Mouse (Mus musculus): ENCODE measurements around the gene Gm49776. TPM values are rescaled to one million over a fixed set of nuclear protein-coding genes. Genes with fewer than 3 reads are reported as not detected.

Gene Gm49776
- polyA plus RNA-seq, 1 experiment, result not detected

DNA sequence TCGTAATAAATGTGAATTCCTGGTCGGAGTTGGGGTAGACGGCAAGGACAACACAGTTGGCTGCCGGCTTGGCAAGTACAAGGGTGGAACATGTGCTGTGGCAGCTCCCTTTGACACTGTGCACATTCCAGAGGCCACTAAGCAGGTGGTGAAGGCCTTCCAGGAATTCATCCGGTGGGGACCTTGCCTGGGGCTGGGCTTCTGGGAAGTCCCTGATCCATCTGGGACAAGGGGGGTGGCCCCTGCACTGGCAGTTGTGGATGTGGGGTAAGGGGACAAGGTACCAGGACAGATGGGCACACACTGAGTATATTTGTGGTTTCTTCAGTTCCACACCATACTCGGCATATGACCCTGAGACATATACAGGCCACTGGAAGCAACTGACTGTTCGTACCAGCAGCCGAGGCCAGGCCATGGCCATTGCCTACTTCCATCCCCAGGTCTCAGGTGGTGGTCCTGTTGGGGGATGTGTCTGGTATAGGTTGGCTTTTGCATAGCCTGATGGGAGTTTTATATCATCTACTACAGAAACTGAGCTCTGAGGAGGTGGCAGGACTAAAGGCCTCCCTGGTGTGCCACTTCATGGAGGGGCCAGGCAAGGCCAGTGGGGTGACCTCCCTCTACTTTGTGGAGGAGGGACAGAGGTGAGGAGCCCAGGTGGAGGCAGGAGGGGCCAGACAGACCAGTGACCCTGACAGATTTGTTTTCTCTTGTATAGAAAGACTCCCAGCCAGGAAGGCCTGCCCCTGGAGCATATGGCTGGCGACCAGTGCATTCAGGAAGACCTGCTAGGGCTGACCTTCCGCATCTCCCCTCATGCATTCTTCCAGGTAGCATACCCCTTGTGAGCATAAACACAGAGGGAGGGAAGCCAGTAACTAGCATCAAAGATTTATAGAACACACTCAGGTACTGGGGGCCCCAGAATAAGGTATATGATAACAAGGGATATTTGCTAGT is 7.0 kb downstream of the Gm49776 start:
- no peak overlapping the region for H3K27ac ChIP-seq (ENCODE audit: insufficient read depth, low read length)
- H3K4me3 ChIP-seq (ENCODE audit: insufficient read depth, low read length), result no peak overlapping the region
- TF ChIP-seq POLR2A (IDR thresholded peaks at IDR 0.05; ENCODE audit: low read depth, low read length) (no peak), CTCF (IDR thresholded peaks at IDR 0.05; ENCODE audit: borderline replicate concordance, insufficient read depth, low read length) (no peak)
- peaks cover 9% of the 10 kb centered on the region; the same call in 1 of the 2 replicates for H3K4me1 ChIP-seq (ENCODE audit: control insufficient read depth, insufficient read depth, low read length)

DNA sequence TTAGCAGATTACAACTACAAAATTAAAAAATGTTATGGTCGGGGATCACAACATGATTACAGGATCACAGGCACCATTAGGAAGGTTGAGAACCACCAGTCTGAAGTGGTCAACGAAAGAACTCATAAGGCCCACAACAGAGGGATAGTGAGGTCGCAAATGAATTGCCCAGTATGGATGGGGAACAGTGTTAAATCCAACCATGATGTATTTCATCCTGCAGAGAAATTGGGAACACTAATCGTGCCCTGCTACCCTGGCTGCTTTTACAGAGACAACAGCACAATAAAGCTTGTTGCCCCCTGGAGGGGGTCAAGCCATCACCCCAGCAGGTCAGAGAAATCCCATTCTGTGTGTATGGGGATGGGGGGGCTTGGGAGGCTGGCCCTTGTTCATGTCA is 7.9 kb downstream of the Gm49776 start:
- peak overlapping the region; percentile 63 for H3K4me3 ChIP-seq (ENCODE audit: insufficient read depth, low read length)
- H3K4me1 ChIP-seq (ENCODE audit: control insufficient read depth, insufficient read depth, low read length), result peaks cover 9% of the 10 kb centered on the region; the same call in 1 of the 2 replicates
- TF ChIP-seq POLR2A (IDR thresholded peaks at IDR 0.05; ENCODE audit: low read depth, low read length), result no peak
- no peak for TF ChIP-seq CTCF (IDR thresholded peaks at IDR 0.05; ENCODE audit: borderline replicate concordance, insufficient read depth, low read length)
- no peak overlapping the region for H3K27ac ChIP-seq (ENCODE audit: insufficient read depth, low read length)

DNA sequence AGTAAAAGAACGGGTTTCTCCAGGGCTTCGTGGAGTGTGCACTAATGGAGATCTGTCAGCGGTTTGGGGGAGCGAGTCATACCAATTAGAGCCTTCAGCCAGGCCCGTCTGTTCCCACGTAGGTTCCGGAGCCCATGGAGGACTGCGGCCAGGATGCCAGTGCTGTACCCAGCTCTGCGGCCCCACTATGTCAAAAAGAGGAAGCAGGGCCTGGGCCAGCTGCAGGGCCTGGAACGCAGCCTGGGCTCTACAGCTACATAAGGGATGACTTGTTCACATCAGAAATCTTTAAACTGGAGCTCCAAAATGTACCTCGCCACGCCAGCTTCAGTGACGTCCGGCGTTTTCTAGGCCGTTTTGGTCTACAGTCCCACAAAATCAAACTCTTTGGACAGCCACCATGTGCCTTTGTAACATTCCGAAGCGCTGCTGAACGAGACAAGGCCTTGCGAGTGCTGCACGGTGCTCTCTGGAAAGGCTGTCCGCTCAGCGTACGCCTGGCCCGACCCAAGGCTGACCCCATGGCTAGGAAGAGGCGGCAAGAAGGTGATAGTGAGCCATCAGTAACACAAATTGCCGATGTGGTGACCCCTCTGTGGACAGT is 8.7 kb downstream of the Gm49776 start:
- peak overlapping the region; percentile 86 for H3K27ac ChIP-seq (ENCODE audit: insufficient read depth, low read length)
- H3K4me1 ChIP-seq (ENCODE audit: control insufficient read depth, insufficient read depth, low read length), result peaks cover 9% of the 10 kb centered on the region
- no peak for TF ChIP-seq CTCF (IDR thresholded peaks at IDR 0.05; ENCODE audit: borderline replicate concordance, insufficient read depth, low read length)
- TF ChIP-seq POLR2A (IDR thresholded peaks at IDR 0.05; ENCODE audit: low read depth, low read length), result no peak; the same call in 1 of the 2 replicates
- peak overlapping the region; percentile 63 for H3K4me3 ChIP-seq (ENCODE audit: insufficient read depth, low read length)

DNA sequence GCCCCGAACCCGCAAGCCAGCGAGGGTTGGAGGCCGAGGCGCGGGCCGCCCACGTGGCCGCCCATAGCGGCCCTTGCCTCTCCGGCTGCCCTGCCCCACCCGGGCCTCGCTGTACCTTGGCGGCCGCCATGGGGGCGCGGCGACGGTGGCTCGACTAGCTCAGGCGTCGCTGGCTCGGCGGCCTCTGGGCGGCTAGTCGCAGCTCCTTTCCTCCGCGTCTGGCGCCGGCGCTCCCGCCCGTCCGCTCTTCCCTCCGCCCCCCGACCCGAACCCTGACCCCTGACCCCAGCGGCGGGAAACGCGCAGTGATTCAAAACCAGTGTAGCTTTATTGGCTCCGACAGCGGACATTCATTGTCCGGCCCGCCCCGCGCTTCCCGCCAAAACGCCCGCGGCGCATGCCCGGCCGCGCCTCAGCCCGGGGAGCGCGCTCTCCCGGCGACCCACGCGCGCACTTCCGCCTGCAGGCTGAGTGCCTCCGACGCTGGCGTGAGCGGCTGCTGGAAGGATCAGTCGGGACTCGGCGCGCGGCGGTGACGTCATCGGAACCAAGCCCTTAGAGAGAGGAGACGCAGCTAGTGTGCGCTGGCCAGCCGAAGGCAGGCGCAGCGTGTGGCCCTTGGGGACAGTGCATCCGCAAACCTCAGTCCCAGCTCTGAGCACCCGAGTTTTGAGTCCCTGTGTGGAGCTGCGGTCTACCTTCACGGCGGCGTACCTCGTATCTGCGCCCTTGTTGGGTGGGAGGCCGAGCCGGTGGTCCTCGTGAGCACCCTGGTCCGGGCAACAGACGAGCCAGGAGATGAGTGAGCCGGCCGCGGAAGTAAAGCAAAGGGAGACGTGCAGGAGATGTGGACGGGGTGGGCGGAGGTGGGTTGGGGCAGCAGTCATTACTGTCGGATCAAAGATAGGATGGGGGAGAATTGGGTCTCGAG is 9.4 kb downstream of the Gm49776 start, which contains the start of the genes Trmt2a and Ranbp1:
Gene Trmt2a, plus strand, starts transcription at position 247 of the 931 bp plus-strand sequence.
Gene Ranbp1, minus strand, starts transcription at position 300 of the 931 bp plus-strand sequence.
- H3K4me1 ChIP-seq (ENCODE audit: control insufficient read depth, insufficient read depth, low read length), result peaks cover 9% of the 10 kb centered on the region
- TF ChIP-seq POLR2A (IDR thresholded peaks at IDR 0.05; ENCODE audit: low read depth, low read length), result peak; percentile 99
- TF ChIP-seq CTCF (IDR thresholded peaks at IDR 0.05; ENCODE audit: borderline replicate concordance, insufficient read depth, low read length), result no peak
- peak within 1 kb of the TSS; percentile 92 for H3K4me3 ChIP-seq (ENCODE audit: insufficient read depth, low read length)
- peak within 1 kb of the TSS; percentile 86 for H3K27ac ChIP-seq (ENCODE audit: insufficient read depth, low read length)

DNA sequence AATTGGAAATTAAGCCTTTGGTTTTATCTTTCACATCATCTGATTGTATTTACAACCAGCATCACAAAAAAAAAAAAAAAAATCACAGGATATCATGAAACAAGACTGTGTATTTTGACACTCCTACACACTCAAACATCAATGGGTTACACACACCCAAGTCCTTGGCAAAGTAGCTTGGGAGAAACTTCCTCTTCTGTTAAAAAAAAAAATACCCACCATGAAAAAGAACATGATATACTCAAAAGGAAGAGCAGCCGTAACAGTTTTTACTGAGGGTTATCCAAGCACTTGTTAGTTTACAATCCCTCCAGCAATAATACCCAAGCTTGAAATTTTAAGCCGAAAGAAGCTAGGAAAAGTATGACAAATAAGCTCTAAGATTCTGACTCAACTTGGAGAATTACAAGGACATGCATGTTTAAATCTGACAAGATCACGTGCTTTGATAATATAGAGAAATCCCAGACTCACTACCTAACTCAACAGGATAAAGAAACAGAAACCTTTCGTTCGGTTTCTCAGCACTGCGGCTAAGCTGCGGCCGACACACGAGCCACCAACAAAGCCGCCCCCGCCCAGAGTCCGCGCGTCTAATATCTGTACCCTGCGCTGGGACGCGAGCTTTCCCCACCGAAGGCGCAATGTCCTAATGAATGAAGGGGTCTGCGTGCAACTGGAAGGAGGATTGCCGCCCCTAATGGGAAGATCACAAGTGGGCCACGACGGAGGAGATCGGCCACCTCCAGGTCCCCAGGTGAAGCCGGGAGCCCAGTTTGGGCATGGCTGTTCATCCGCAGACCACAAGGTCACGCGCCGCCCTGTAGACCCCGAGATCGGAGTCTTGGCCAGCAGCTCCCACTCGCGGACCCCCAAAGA is 10.4 kb downstream of the Gm49776 start:
- peak overlapping the region; percentile 74 for H3K27ac ChIP-seq (ENCODE audit: insufficient read depth, low read length)

DNA sequence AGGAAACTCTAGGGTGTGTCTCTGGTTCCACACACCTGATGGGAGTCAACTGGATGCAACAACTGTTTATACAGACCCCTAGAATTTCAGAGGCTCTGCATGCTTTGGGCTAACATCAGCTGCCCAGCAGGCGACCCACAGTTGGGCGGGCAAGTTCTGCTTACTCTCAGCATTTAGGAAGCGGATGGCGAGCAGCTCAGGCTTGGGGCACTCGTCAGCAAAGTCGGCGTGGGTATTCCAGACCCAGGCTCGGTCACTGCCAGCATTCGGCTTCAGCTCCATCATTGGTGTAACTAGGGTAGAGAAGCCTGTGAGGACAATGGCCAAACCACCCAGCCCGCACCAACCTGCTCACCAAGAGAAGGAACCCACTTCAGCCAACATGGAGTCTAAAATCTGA is 16.5 kb downstream of the Gm49776 start:
- Histone ChIP-seq H3K4me1 (ENCODE audit: control insufficient read depth, insufficient read depth, low read length) (peaks cover 3% of the 10 kb centered on the region), H3K27ac (ENCODE audit: insufficient read depth, low read length) (no peak overlapping the region), H3K4me3 (ENCODE audit: insufficient read depth, low read length) (no peak overlapping the region)
- TF ChIP-seq POLR2A (IDR thresholded peaks at IDR 0.05; ENCODE audit: low read depth, low read length) (no peak), CTCF (IDR thresholded peaks at IDR 0.05; ENCODE audit: borderline replicate concordance, insufficient read depth, low read length) (no peak)

More for the DNA sequence above, 10.4 kb downstream of the Gm49776 start:
- TF ChIP-seq CTCF (IDR thresholded peaks at IDR 0.05; ENCODE audit: borderline replicate concordance, insufficient read depth, low read length), result no peak
- no peak for TF ChIP-seq POLR2A (IDR thresholded peaks at IDR 0.05; ENCODE audit: low read depth, low read length)
- H3K4me1 ChIP-seq (ENCODE audit: control insufficient read depth, insufficient read depth, low read length), result peaks cover 9% of the 10 kb centered on the region
- peak overlapping the region; percentile 92 for H3K4me3 ChIP-seq (ENCODE audit: insufficient read depth, low read length)

DNA sequence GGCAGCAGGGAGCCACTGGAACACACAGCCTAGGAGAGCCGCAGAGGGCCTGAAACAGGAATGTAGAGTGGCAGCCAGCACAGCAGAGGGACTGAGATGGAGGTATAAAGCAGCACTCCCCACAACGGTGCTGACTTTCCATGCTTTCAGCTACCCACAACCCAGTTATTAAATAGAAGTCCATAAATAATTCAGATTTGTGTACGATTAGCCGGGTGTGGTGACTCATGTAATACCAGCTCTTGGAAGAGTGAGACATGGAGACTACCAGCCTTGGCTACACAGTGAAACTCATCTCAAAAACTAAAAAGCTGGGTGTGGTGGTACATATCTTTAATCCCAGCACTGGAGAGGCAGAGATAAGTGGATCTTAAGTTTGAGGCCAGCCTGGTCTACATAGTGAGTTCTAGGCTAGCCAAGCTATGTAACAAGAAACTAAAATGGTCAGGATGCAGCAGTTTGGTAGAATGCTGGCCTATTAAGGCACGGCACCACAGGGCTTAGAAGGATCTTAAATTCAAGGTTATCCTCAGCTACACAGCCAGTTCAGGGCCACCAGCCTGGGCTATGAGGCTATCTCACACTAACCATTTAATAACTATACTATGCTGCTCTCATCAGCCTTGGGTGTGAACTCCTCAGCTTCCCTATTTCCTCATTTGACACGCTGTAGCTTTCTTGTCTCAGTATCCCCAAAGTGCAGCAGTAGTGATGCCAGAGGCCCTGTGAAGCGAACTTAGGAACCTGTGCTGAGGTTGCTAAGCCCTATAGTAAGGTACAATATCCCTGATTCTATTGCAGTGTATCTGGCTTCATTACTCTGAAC is 21.2 kb downstream of the Gm49776 start:
- peak overlapping the region; percentile 83 for H3K27ac ChIP-seq (ENCODE audit: insufficient read depth, low read length)
- TF ChIP-seq POLR2A (IDR thresholded peaks at IDR 0.05; ENCODE audit: low read depth, low read length), result peak; percentile 12; the same call in 1 of the 2 replicates
- TF ChIP-seq CTCF (IDR thresholded peaks at IDR 0.05; ENCODE audit: borderline replicate concordance, insufficient read depth, low read length), result no peak
- peaks cover 6% of the 10 kb centered on the region; the same call in 1 of the 2 replicates for H3K4me1 ChIP-seq (ENCODE audit: control insufficient read depth, insufficient read depth, low read length)
- H3K4me3 ChIP-seq (ENCODE audit: insufficient read depth, low read length), result no peak overlapping the region

Data from embryonic fibroblast, embryonic 13.5 days (primary cell).